Mouse (Mus musculus) gastrocnemius, postnatal 36 days (tissue): ENCODE results near the gene Ppp2r5e. TPM values are rescaled to one million over a fixed set of nuclear protein-coding genes. Genes with fewer than 3 reads are reported as not detected.

Experiments
- DNase-seq, 2 experiments: peaks; one replicate each; pipeline ENCODE4 v3.0.0; 2022
- intact Hi-C: fragments of 180-260 bp; cut with DNase I; formaldehyde crosslinking; loops from one replicate; pipeline ENCODE4 v1.15.1; 2025
- total RNA-seq, 2 experiments: library from RNA; stranded (reverse); gene quantifications; 2 replicates each; pipeline ENCODE4 v1.2.3; 2021

Ppp2r5e gene
- total RNA-seq, 2 experiments from 2014 or later, result 25.7 to 29.8 TPM

DNA sequence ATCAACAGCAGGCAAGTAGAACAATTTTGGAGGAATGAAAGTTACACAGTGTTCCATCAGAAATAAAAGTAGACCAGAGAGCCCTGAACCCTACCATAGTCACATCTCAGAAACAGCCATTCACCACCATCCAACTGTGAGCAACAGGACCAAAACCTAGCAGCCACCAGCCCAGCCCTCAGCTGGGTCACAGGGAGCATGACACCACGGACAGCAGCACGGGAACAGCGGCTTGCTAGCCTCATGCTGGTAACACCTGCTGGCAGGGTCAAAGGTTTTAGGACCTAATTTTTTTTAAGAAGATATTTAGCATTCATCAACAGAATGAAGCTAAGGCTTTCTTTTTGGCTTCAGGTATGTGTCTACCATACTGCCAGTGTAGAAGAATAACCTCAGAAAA lies 12.3 kb downstream of the Ppp2r5e start:
- intact Hi-C loops, result no loop called here
- DNase-seq, result no peak

- intact Hi-C loops, result no loop called here
- no peak for DNase-seq
Observed at GRCm38 (mm10) chr12:75579076-75579475, 17.0 kb downstream of the Ppp2r5e start.

DNA sequence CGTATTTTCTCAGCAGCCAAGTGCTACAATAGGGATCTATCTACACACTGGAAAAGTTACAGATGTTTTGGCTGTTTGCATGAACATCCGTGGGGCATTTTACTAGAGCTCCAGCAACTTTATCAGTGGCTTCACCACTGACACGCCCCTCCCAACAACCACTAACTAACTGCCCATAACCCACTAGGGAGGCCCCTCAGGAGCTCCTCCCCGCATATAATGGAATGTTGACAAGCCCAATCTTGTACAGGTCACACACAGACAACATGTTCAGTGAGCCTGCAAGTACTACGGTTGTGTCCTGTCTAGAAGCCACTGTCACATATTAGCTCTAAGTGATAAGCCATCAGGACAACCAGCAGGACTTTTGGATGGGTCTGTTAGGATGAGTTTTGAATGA lies 18.8 kb downstream of the Ppp2r5e start:
- intact Hi-C loops, result no loop called here
- DNase-seq, result no peak

- intact Hi-C loops, result loop anchor here (5.0 kb wide), 1 partner anchor 105 kb away; no protein-coding TSS in a partner anchor
- peak; percentile 8 to 26 for DNase-seq
Observed at GRCm38 (mm10) chr12:75572271-75572670, 23.8 kb downstream of the Ppp2r5e start.

DNA sequence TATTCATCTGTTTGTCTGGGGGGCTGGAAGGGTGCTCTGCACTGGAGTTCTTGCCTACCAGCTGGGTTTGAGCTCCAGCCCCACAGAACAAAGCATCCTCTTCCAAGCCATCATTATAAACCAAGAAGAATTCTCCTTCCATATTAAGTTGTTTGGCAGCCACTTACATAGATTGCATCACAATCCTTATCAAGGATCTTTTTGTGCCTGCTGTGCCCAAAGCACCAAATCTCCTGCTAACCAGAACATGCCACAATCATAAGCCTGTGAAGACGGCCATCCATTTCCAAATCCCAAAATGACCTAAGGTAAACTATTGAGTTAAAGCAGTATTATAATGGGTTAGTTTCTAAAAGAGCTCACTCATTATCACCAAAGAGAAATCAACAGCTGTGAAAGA lies 25.9 kb downstream of the Ppp2r5e start:
- no peak for DNase-seq
- intact Hi-C loops, result loop anchor here (5.0 kb wide), 1 partner anchor 103 kb away; no protein-coding TSS in a partner anchor

DNA sequence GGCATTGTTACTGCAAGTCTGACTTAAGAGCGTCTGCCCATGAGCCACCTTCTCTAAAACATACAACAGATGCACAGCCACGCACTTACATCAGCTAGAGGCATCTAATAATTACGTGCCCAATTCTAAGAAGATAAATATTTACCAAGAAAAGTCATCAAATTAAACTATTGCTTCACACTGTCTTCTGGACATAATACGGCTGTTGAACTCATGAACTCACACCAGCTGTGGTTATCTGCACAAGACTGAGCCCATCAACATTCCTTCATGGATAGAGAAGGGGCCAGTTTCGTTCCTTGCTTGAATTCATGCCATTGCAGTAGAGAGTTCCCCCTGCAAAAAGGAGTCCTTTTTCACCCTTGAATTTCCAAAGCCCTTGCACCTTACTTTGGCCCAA lies 28.3 kb downstream of the Ppp2r5e start:
- intact Hi-C loops, result no loop called here
- DNase-seq, result no peak

DNA sequence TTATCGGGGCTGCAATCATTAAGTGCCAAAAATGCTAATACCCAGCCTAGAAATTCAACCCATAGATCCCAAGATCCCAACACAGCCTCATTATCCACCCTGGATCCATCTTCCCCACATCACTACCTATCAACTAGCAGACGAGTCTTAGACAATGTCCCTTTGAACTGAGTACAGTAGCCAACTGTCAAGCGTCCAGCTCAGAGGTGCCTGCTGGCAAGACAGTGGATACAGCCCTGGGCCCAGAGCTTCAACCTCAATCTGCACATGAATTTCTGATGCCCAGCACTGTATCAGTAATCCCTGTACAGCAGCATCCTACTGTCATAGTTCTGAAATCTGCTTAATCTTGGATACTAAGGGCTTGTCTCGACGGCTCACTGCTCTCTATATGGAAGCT lies 30.3 kb downstream of the Ppp2r5e start:
- intact Hi-C loops, result no loop called here
- no peak for DNase-seq

DNA sequence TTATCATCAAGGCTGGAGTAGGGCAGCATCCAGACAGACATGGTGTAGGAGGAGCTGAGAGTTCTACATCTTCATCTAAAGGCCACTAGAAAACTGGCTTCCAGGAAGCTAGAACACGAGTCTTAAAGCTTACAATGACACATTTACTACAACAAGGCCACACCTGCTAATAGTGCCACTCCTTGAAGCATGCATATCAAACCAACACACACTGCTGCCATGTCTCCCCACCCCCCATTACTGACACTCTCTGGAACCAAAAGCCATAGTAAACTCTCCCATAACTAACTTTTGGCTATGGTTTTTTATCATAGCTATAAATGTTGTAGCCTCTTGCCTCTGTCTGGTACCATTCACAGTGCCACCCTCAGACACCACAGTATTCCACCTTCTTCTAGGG lies 31.5 kb downstream of the Ppp2r5e start:
- intact Hi-C loops, result no loop called here
- DNase-seq, result no peak

GRCm38 (mm10) chr12:75562996-75563618 lies 32.9 kb downstream of the Ppp2r5e start:
- no peak for DNase-seq
- intact Hi-C loops, result no loop called here

- intact Hi-C loops, result no loop called here
Observed at GRCm38 (mm10) chr12:75560681-75561387, 35.2 kb downstream of the Ppp2r5e start.

GRCm38 (mm10) chr12:75559196-75559595 lies 36.8 kb downstream of the Ppp2r5e start:
- intact Hi-C loops, result no loop called here
- peak in 1 of 2 experiments; percentile 31 for DNase-seq

More at GRCm38 (mm10) chr12:75560681-75561387, 35.2 kb downstream of the Ppp2r5e start:
- no peak for DNase-seq

DNA sequence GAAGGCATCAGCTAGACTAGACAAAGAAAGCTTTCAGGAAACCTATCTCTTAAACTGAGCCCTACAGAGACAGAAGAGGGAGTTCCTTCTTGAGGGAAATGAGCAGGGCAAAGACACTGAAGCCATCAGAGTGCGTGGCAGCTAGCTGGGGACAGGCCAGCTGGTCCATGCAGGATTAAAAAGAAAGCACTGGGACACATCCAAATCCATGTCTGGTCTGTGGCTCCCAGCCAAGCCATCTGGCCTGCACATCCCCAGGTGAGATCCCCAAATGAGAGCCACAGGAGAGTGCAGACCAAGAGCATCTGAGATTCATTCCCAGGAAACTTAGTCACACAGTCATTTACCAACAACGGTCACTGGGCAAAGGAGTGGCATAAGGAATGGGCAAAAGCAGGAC lies 38.2 kb downstream of the Ppp2r5e start:
- intact Hi-C loops, result no loop called here
- no peak for DNase-seq

DNA sequence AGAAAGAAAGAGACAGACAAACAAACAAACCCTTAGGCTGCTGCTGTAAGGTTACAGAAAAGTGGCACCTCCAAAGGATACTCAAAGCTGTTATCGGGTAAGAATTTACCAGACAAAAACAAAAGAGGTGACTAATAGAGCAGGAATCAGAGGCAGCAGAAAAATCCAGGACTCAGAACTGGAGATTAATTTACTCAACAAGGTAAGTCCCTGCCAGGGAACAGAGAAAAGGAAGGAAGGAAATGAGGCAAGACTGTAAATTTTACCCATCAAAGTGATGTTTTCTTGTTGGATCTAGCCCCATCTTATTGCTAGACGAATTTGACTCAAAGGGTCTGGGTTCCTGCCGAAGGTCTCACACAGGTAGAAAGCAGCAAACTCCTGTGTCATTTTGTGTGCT lies 41.0 kb downstream of the Ppp2r5e start:
- intact Hi-C loops, result no loop called here
- DNase-seq, result no peak

GRCm38 (mm10) chr12:75552296-75552695 lies 43.7 kb downstream of the Ppp2r5e start:
- intact Hi-C loops, result no loop called here
- peak; percentile 63 to 74 for DNase-seq

- DNase-seq, result no peak
- intact Hi-C loops, result no loop called here
Observed at GRCm38 (mm10) chr12:75551671-75552070, 44.4 kb downstream of the Ppp2r5e start.

- intact Hi-C loops, result no loop called here
- no peak for DNase-seq
Observed at GRCm38 (mm10) chr12:75548999-75549398, 47.0 kb downstream of the Ppp2r5e start.

DNA sequence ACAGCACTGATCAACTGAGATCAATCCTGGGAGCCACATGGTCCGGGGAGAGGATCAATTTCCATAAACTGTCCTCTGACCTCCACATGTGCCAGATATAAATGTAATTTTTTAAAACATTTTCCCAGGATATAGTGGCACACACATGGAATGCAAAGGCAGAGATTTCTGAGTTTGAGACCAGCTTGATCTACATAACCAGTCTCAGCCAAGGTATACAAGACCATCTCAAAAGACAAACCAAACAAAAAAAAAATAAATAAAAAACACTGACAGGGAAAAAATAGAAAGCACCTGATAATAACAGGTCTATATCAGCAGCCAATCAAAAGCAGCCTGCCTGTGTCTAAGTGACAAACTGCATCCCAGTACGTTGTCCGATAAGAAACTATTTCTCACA lies 48.9 kb downstream of the Ppp2r5e start:
- DNase-seq, result no peak
- intact Hi-C loops, result no loop called here

DNA sequence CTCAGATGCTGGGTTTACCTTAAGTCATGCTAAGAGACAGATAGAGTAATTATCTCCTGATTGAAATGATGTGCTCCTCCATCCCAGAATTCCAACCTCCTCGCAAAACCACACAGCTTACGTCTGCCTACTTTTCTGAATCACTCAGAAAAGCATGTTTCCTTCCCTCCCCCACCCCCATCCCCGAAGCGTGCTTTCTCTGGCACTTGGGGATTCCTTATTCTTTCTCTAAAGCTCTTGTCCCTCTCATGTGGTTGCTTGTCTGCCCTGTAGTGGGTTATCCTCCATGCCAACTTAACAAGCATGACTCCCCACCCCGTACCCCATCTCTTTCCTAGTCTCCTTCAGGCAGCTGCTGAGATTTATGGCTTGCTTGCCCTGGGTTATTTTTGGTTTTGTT lies 49.8 kb downstream of the Ppp2r5e start:
- DNase-seq, result no peak
- intact Hi-C loops, result no loop called here

DNA sequence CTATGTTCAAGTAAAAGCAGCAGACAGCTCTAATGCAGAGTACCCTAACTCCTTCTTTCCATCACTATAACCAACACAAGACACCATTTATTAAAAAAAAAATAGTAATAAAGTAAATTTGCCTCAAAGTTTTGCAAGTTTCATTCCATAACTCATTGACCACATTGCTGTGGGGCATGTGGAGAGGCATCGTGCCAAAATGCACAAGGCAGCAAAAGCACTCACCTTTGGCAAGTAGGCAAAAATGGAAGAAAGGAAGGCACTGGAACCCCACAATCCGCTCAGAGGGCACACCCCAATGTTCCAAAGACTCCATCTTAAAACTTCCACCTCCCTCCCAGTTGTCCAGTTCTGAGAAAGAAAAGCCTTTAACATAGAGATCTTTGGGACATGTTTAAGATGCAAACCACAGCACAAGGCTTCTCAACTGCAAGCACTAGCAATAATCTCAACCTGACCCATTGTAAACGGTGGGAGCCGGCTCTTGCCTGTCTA lies 50.6 kb downstream of the Ppp2r5e start:
- DNase-seq, result no peak
- intact Hi-C loops, result no loop called here

DNA sequence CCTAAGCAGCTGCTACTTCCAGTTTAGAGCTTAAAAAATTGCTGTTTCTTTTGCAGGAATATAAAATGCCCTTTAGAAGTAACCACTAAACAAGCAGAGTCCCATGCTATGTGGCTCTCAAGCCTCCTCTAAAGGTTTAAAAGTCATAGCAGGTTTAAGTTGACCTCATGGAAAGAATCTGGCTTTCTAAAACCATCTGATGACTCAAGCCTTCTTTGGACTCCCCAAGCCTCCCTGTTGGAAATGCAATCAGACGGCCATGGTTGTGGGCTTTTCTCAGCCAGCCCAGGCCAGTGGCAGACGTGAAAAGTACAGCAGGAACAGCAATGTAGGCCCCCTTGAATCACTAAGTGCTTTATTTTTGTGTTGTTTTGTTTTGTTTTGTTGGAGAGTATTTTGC lies 51.4 kb downstream of the Ppp2r5e start:
- intact Hi-C loops, result no loop called here
- DNase-seq, result no peak

DNA sequence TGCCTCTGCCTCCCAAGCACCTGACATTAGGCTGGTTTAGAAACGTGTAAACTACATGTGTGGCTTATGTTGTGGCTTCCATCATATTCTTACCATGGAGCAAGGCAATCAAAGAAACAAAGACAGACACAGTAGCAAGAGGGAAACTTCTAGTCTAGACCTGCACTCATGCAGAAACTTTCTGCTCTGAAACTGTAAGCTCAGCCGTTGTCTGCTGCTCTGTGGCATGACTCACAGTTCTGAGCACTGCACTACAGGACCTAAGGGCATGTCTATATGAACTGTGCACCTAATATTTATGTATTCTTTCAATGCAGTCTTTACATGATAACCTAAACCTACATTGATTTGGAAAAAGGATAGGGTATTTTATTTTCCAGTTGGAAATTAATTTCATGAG lies 51.8 kb downstream of the Ppp2r5e start:
- intact Hi-C loops, result no loop called here
- no peak for DNase-seq

DNA sequence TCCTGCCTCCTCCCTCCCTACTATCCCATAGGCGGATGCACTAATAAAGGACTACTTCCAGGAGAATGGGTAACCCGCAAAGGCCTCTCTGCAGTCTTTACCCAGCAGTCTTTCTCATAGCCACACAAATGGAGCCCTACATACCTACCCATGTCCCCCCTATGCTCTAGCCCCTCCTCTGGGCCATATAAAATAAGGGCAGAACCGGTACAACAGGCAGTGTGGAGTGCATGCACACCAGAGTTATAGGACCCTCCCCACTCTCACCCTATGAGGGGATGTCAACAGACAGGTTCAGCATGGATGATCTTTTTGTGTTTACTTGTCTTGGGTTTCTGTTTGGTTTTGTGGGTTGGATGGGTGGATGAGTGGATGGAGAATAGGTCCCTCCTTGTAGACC lies 52.7 kb downstream of the Ppp2r5e start:
- DNase-seq, result no peak
- intact Hi-C loops, result no loop called here
